ENCODE assay signal across 8 mouse cellular contexts in genomic region chr7:89178601-89179000, GRCm38 (mm10).
DNase-seq lines count a peak whose midpoint lies in the region; ATAC-seq and TF ChIP-seq lines count a peak whose summit lies in the region.

No protein-coding gene starts in this region.

- DNase-seq in heart, adult 11 months = peak; percentile 91
- DNase-seq in 3134 (ENCODE audit: extremely low read depth, insufficient read length, low spot score) = peak; percentile 72
- DNase-seq in cerebellum, adult 11 months = peak; percentile 31
- DNase-seq in gonadal fat pad, adult 2 months (ENCODE audit: low read depth) = peak; percentile 91
- no peak for DNase-seq in hindbrain, postnatal 0 days (ENCODE audit: low spot score)

- 0 out of 2 replicates have a peak, but pooled peaks cover 3% of the 10 kb centered on the region for H3K9me3 ChIP-seq in heart, embryonic 12.5 days (replicated peaks)
- H3K9me3 ChIP-seq in hindbrain, postnatal 0 days (ENCODE audit: low read length) = no peaks in the 10 kb centered on the region

- TF ChIP-seq CTCF in hindbrain, postnatal 0 days (IDR thresholded peaks at IDR 0.05; ENCODE audit: low read depth) = no peak

- WGBS in heart, embryonic 12.5 days = 81% methylated on average over 2 of the region's 2 CpGs
- 72% methylated on average over 2 of the region's 2 CpGs for WGBS in hindbrain, postnatal 0 days

- no peaks in the 10 kb centered on the region for H3K27me3 ChIP-seq in heart, embryonic 12.5 days (replicated peaks)
- no peaks in the 10 kb centered on the region for H3K27me3 ChIP-seq in hindbrain, postnatal 0 days (ENCODE audit: insufficient read depth, low read length)

- ATAC-seq in heart, embryonic 12.5 days (ENCODE audit: insufficient number of reproducible peaks, low FRiP score) = no peak
- no peak for ATAC-seq in megakaryocyte-erythroid progenitor cell, adult 5-6 weeks (replicated peaks; ENCODE audit: low FRiP score, low TSS enrichment, poor library complexity, severe bottlenecking)
- no peak for ATAC-seq in erythroid progenitor cell, adult 5-6 weeks (replicated peaks; ENCODE audit: low FRiP score, poor library complexity, severe bottlenecking)
- ATAC-seq in hindbrain, postnatal 0 days = no peak

- no peaks in the 10 kb centered on the region for H3K36me3 ChIP-seq in heart, embryonic 12.5 days
- no peaks in the 10 kb centered on the region for H3K36me3 ChIP-seq in hindbrain, postnatal 0 days (ENCODE audit: insufficient read depth, low read length)

- H3K9ac ChIP-seq in heart, embryonic 12.5 days = no peak overlapping the region
- no peak overlapping the region for H3K9ac ChIP-seq in hindbrain, postnatal 0 days (replicated peaks; ENCODE audit: low read length)

- 0 out of 2 replicates have a peak, but pooled peaks cover 3% of the 10 kb centered on the region for H3K4me1 ChIP-seq in heart, embryonic 12.5 days (replicated peaks)
- H3K4me1 ChIP-seq in hindbrain, postnatal 0 days (ENCODE audit: insufficient read depth, low read length) = 0 out of 2 replicates have a peak, but pooled peaks cover 3% of the 10 kb centered on the region

- no peak overlapping the region for H3K4me3 ChIP-seq in heart, embryonic 12.5 days
- no peak overlapping the region for H3K4me3 ChIP-seq in hindbrain, postnatal 0 days (ENCODE audit: low read length)

- no peak overlapping the region for H3K27ac ChIP-seq in heart, embryonic 12.5 days (ENCODE audit: poor library complexity, severe bottlenecking)
- no peak overlapping the region for H3K27ac ChIP-seq in hindbrain, postnatal 0 days

- no peak overlapping the region for H3K4me2 ChIP-seq in heart, embryonic 12.5 days
- no peak overlapping the region for H3K4me2 ChIP-seq in hindbrain, postnatal 0 days (ENCODE audit: low read depth, low read length)
